Mouse (Mus musculus): ENCODE measurements around the gene Myo3b.

DNA sequence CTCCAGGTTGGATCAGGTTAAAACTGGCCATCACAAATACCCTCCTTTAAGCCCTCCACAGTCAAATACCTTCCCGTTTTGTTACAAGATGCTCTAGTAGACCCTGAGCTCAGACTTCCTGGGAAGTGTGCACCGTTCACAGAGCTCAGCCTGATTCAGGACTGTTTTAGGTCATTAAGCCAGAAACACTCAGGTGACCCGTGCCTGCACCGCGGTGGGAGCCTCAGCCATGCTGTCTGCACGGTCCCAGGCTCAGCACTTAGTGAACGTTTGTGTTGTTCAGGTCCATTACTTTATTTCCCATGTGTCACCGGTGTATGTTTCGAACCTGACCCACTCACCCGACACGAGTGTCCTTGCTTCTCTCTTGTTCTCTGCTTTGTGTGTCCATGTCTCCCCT lies 288.7 kb downstream of the Myo3b start:
- no peak for TF ChIP-seq GATA1 (IDR thresholded peaks at IDR 0.05; ENCODE audit: borderline replicate concordance, low read length)
- no peak for TF ChIP-seq FLI1 (IDR thresholded peaks at IDR 0.05; ENCODE audit: low read length)

All from megakaryocyte, embryonic 14.5 days (primary cell).